Mouse (Mus musculus) heart, postnatal 4 days (tissue): Measurements from ENCODE around the gene Tvp23a. TPM values are rescaled to one million over a fixed set of nuclear protein-coding genes. Genes with fewer than 3 reads are reported as not detected.

Experiments
- DNase-seq: peaks from one replicate; pipeline ENCODE4 v3.0.0; 2021
- total RNA-seq, 2 experiments: library from RNA; stranded (reverse); gene quantifications; 2 replicates each; pipeline ENCODE4 v1.2.3; 2021

Tvp23a gene
- total RNA-seq, 2 experiments from 2014 or later, result 1.1 to 1.4 TPM

DNA sequence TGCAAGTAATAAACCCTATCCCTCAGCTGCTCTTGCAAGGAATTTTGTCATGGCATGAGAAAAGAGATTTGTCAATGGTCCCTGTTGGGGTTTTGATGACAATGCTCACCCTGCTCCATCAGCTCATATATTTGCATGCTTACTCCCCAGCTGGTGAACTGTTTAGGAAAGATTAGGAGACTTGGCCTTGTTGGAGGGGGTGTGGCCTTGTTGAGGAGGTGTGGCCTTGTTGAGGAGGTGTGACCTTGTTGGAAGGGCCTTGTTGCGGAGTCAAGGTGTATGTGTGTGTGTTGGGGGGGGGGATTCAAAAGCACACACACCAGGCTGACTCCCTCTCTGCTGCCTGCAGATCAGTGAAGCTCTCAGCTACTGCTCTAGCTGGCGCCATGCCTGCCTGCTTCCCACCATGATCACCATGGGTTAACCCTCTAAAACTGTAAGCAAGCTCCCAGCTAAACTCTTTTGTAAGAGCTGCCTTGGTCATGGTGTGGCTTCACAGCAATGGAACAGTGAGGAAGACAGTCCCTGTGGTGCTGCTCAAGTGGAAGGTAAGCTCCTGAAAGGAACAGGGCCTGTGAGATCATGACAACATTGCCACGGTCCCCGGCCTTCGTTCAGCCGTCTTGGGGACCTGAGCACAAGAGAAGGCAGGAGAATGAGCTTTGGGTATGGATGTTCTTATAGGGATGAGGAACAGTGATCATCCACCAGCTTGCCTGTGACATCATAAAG, 58.4 kb downstream of the Tvp23a start:
- no peak for DNase-seq

DNA sequence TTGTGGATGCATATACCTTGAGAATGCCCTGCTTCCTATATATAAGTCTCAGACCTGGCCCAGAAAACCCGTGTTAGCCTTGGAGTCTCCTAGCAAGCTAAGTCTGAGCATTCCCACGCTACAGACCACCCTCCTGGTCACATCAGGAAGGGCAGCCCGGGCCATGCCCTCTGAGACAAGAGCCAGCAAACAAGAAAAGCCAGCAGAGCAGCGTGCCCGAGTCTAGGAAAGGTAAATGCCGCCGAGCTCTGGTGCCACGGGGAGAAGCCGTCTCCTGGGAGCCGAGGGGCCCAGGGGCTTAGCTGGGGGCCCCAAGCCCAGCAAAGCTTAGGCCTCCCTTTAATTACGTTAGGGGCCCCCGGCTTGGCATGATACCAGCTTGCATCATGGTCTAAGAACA, 61.9 kb downstream of the Tvp23a start:
- DNase-seq, result no peak

DNA sequence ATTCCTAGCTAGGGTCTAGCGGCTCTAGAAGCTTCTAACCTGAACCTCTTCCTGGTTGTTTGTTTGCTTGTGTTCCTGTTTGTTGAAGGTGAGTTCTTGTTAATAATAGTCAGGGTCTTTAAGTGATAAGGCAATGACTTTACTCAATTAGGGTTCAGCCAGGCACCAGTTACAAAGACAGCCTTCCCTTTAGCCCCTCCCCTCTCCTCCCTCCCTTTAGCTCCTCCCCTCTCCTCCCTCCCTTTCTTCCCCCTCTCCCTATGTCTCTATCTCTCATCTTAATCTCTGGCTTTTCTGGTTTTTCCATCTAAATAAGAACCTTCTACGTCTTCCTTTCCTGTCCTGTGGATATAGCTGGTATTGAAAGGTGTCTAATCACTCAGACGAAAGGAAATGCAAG, 62.6 kb downstream of the Tvp23a start:
- DNase-seq, result no peak

DNA sequence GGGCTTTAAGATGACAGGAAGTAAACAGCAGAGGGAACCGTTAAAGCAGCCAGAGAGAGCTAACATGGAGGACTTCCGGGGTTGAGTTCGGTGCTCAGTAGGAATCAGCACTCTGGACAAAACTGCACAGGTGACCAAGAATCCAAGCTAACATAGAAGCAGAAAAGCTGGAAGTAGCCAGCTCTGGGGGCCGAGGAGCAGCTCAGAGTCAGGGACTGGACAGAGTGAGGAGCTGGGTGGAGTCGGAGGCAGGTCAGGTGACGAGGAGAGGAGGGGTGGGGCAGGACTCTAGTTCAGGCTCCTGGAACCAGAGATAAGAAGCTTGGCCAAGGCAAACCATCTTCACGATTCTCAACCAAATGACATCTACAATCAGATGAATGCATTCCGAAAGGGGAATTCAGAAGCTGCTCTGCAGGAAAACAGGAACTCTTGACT, 63.1 kb downstream of the Tvp23a start:
- no peak for DNase-seq

DNA sequence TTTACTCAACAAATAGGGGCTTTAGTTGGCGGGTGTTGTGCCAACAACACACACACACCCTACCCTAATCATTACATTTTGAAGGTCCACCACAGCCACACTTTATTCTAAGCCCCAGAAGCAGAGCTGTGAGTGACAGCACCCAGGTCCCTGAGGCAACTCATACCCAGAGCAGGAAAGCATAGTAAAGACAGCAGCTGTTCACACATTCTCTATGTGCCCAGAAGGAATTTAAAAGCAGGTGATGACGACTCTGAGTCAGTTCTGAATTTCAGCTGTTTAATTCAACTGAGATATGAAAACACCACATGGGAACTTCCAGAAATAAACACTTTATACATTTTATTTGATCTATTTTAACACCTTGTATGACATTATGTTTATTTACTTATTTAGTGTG, 67.6 kb downstream of the Tvp23a start:
- DNase-seq, result no peak

DNA sequence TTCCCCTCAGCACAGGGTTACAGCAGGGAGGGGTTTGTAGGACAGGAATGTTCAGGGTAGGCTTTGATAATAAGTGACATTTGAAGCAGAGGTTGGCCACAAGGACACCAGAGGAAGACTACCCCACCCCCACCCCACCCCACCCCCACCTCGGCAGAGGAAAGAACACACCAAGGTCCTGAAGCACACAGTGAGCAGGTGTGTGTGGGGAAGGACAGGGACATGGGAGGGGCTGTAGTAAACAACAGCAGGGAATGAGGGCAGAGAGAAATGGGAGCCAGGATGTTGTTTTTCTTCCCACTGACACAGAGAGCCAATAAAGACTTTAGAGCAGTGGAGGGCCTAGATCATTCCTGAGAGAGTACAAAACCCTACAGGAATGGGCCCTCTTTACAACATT, 69.9 kb downstream of the Tvp23a start:
- DNase-seq, result no peak

DNA sequence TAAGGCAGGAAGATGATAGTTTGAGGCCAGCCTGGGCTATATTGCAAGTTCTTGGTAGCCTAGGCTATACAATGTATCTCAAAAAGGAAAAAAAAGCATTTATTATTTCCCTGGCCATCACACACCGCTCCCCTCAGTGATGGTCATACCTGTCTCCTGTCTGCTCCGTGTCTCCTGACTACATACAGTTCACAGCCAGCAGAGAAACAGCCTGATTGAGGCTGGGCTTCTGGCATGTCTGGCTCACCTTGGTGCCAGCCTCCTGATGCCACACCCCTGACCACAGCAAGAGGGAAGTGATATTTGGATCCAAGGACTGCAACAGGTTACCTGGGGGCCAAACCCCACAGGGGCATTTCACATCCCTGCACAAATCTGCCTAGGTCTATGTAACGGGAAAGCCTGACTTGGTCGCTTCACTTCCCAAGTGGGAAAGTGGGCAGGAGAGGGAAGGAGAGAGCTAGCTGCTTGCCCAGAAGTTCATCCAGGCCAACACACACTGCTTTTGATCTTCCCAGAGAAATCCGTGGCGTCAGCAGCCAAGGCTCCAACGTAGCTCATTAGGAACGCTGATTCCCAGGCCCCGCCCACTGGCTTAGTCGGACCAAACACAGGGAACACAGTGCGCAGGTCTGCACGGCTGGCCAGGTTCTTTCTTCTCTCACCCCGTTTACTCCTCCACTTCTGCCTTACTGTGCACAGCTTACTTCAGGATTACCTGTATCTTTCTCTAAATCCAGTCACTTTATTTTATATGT, 72.7 kb downstream of the Tvp23a start:
- peak; percentile 62 for DNase-seq

DNA sequence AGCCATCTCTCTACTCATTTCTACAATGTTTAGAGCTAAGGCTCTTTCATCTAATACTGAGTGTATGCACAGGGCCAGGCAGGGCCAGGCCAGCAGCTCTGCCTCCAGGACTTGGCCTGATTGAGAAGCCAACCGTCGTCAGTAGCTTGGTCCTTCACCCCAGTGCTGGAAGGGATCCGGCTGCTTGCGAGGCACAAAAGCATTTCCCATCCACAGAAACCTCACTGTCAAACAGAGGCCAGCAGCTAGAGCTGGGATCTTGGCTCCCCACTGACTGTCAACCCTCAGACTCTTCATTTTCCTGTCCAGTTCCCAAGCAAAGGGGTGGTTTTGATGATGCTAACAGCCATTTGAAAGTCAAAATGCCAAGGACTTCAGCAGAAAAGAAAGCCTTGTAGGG, 74.8 kb downstream of the Tvp23a start:
- no peak for DNase-seq

Other genes with a start within 250 kb of the Tvp23a start
- 10 to 100 TPM; 41.5 to 42.5 TPM for gene Emp2, start 133.4 kb downstream of the Tvp23a start, total RNA-seq
- gene Tekt5, start 51.9 kb downstream of the Tvp23a start, total RNA-seq, result under 1 TPM; 0.33 to 0.34 TPM
- gene Nubp1, start 35.4 kb downstream of the Tvp23a start, total RNA-seq, result 10 to 100 TPM; 18.8 to 18.9 TPM
- gene Ciita, start 32.7 kb upstream of the Tvp23a start, total RNA-seq, result under 1 TPM; 0.07 to 0.19 TPM
- 10 to 100 TPM; 22.4 to 22.6 TPM for gene Dexi, start 95.7 kb upstream of the Tvp23a start, total RNA-seq
- gene Clec16a, start 98.0 kb upstream of the Tvp23a start, total RNA-seq, result 10 to 100 TPM; 40.5 to 42.2 TPM